Mouse (Mus musculus): Measurements from ENCODE around the gene Micu2. TPM values are rescaled to one million over a fixed set of nuclear protein-coding genes. Genes with fewer than 3 reads are reported as not detected.
A peak's percentile ranks its signal among the peaks of the same experiment; 100 is the strongest.
"Not testable (repeated sequence)": the region's sequence is repeated elsewhere in the genome, so short reads cannot be mapped to it uniquely, and the experiment has no call there.

Gene Micu2
- polyA plus RNA-seq, 1 experiment from 2014 or later = 82.7 TPM

- no peaks in the 10 kb centered on the region for H3K4me1 ChIP-seq
- no peak for DNase-seq (ENCODE audit: low spot score)
- no peak overlapping the region for H3K27ac ChIP-seq
- no peaks in the 10 kb centered on the region for H3K9me3 ChIP-seq
- no peak overlapping the region for H3K4me3 ChIP-seq
- H3K27me3 ChIP-seq (ENCODE audit: insufficient read depth, poor library complexity, severe bottlenecking) = no peaks in the 10 kb centered on the region
- WGBS = 72% methylated on average over 2 of the region's 2 CpGs
- no peaks in the 10 kb centered on the region for H3K36me3 ChIP-seq
Measured at GRCm38 (mm10) chr14:57908431-57908830, 90.6 kb downstream of the Micu2 start.

GRCm38 (mm10) chr14:57901998-57902397 lies 97.1 kb downstream of the Micu2 start:
- H3K4me3 ChIP-seq = no peak overlapping the region
- no peaks in the 10 kb centered on the region for H3K4me1 ChIP-seq
- H3K27me3 ChIP-seq (ENCODE audit: insufficient read depth, poor library complexity, severe bottlenecking) = no peaks in the 10 kb centered on the region
- 53% methylated on average over 1 of the region's 1 CpGs for WGBS
- no peak for DNase-seq (ENCODE audit: low spot score)
- H3K9me3 ChIP-seq = no peaks in the 10 kb centered on the region
- H3K36me3 ChIP-seq = no peaks in the 10 kb centered on the region
- no peak overlapping the region for H3K27ac ChIP-seq

- Histone ChIP-seq H3K27ac (no peak overlapping the region), H3K27me3 (ENCODE audit: insufficient read depth, poor library complexity, severe bottlenecking) (no peaks in the 10 kb centered on the region), H3K36me3 (no peaks in the 10 kb centered on the region), H3K9me3 (no peaks in the 10 kb centered on the region), H3K4me3 (no peak overlapping the region), H3K4me1 (no peaks in the 10 kb centered on the region)
- no peak for DNase-seq (ENCODE audit: low spot score)
- WGBS = 93% methylated on average over 12 of the region's 12 CpGs
Measured at GRCm38 (mm10) chr14:57896882-57897281, 102.2 kb downstream of the Micu2 start.

- not testable (repeated sequence) for H3K4me3 ChIP-seq; H3K27ac ChIP-seq; H3K36me3 ChIP-seq; H3K4me1 ChIP-seq; H3K9me3 ChIP-seq; H3K27me3 ChIP-seq (ENCODE audit: insufficient read depth, poor library complexity, severe bottlenecking); DNase-seq (ENCODE audit: low spot score)
- WGBS = 46% methylated on average over 8 of the region's 8 CpGs
Measured at GRCm38 (mm10) chr14:57896088-57896871, 102.8 kb downstream of the Micu2 start.

- WGBS = 86% methylated on average over 2 of the region's 2 CpGs
- no peak overlapping the region for H3K27ac ChIP-seq
- no peak for DNase-seq (ENCODE audit: low spot score)
- no peak overlapping the region for H3K4me3 ChIP-seq
- no peaks in the 10 kb centered on the region for H3K27me3 ChIP-seq (ENCODE audit: insufficient read depth, poor library complexity, severe bottlenecking)
- no peaks in the 10 kb centered on the region for H3K9me3 ChIP-seq
- peaks cover 4% of the 10 kb centered on the region; the same call in 1 of the 2 replicates for H3K4me1 ChIP-seq
- H3K36me3 ChIP-seq = 0 out of 2 replicates have a peak, but pooled peaks cover 3% of the 10 kb centered on the region
Measured at GRCm38 (mm10) chr14:57894346-57894745, 104.7 kb downstream of the Micu2 start.

GRCm38 (mm10) chr14:57892961-57893360 lies 106.1 kb downstream of the Micu2 start:
- no peaks in the 10 kb centered on the region for H3K27me3 ChIP-seq (ENCODE audit: insufficient read depth, poor library complexity, severe bottlenecking)
- no peaks in the 10 kb centered on the region for H3K9me3 ChIP-seq
- H3K36me3 ChIP-seq = 0 out of 2 replicates have a peak, but pooled peaks cover 3% of the 10 kb centered on the region
- DNase-seq (ENCODE audit: low spot score) = no peak
- no peak overlapping the region for H3K27ac ChIP-seq
- H3K4me1 ChIP-seq = peaks cover 7% of the 10 kb centered on the region
- no peak overlapping the region for H3K4me3 ChIP-seq
- WGBS = 92% methylated on average over 1 of the region's 1 CpGs

- peak within 1 kb of the TSS; percentile 79 for H3K4me3 ChIP-seq
- peaks cover 9% of the 10 kb centered on the region for H3K4me1 ChIP-seq
- H3K36me3 ChIP-seq = 0 out of 2 replicates have a peak, but pooled peaks cover 3% of the 10 kb centered on the region
- 4% methylated on average over 65 of the region's 65 CpGs for WGBS
- H3K27ac ChIP-seq = peak within 1 kb of the TSS; percentile 92
- peak; percentile 98 for DNase-seq (ENCODE audit: low spot score)
- H3K27me3 ChIP-seq (ENCODE audit: insufficient read depth, poor library complexity, severe bottlenecking) = no peaks in the 10 kb centered on the region
- H3K9me3 ChIP-seq = no peaks in the 10 kb centered on the region
Measured at GRCm38 (mm10) chr14:57890011-57890842, 108.8 kb downstream of the Micu2 start, which contains the start of gene Zdhhc20. Zdhhc20 (minus strand) TSS chr14:57890276.

- WGBS = under 1% methylated on average over 37 of the region's 37 CpGs
- peaks cover 9% of the 10 kb centered on the region for H3K4me1 ChIP-seq
- H3K27me3 ChIP-seq (ENCODE audit: insufficient read depth, poor library complexity, severe bottlenecking) = no peaks in the 10 kb centered on the region
- no peaks in the 10 kb centered on the region for H3K9me3 ChIP-seq
- H3K4me3 ChIP-seq = peak overlapping the region; percentile 79
- no peak for DNase-seq (ENCODE audit: low spot score)
- 0 out of 2 replicates have a peak, but pooled peaks cover 3% of the 10 kb centered on the region for H3K36me3 ChIP-seq
- peak overlapping the region; percentile 92 for H3K27ac ChIP-seq
Measured at GRCm38 (mm10) chr14:57889541-57890010, 109.5 kb downstream of the Micu2 start.

GRCm38 (mm10) chr14:57887171-57887570 lies 111.9 kb downstream of the Micu2 start:
- DNase-seq (ENCODE audit: low spot score) = no peak
- 0 out of 2 replicates have a peak, but pooled peaks cover 3% of the 10 kb centered on the region for H3K36me3 ChIP-seq
- WGBS = 71% methylated on average over 8 of the region's 8 CpGs
- no peak overlapping the region for H3K27ac ChIP-seq
- no peak overlapping the region for H3K4me3 ChIP-seq
- no peaks in the 10 kb centered on the region for H3K9me3 ChIP-seq
- H3K27me3 ChIP-seq (ENCODE audit: insufficient read depth, poor library complexity, severe bottlenecking) = no peaks in the 10 kb centered on the region
- peaks cover 16% of the 10 kb centered on the region for H3K4me1 ChIP-seq

GRCm38 (mm10) chr14:57886032-57886431 lies 113.0 kb downstream of the Micu2 start:
- DNase-seq (ENCODE audit: low spot score) = no peak
- no peak overlapping the region for H3K27ac ChIP-seq
- 80% methylated on average over 2 of the region's 2 CpGs for WGBS
- H3K4me3 ChIP-seq = no peak overlapping the region
- 0 out of 2 replicates have a peak, but pooled peaks cover 3% of the 10 kb centered on the region for H3K36me3 ChIP-seq
- peaks cover 24% of the 10 kb centered on the region for H3K4me1 ChIP-seq
- no peaks in the 10 kb centered on the region for H3K27me3 ChIP-seq (ENCODE audit: insufficient read depth, poor library complexity, severe bottlenecking)
- H3K9me3 ChIP-seq = no peaks in the 10 kb centered on the region

- Histone ChIP-seq H3K36me3 (no peaks in the 10 kb centered on the region), H3K27ac (no peak overlapping the region), H3K9me3 (no peaks in the 10 kb centered on the region), H3K4me3 (no peak overlapping the region), H3K27me3 (ENCODE audit: insufficient read depth, poor library complexity, severe bottlenecking) (no peaks in the 10 kb centered on the region), H3K4me1 (peaks cover 20% of the 10 kb centered on the region)
- 81% methylated on average over 3 of the region's 3 CpGs for WGBS
- no peak for DNase-seq (ENCODE audit: low spot score)
Measured at GRCm38 (mm10) chr14:57883341-57883740, 115.7 kb downstream of the Micu2 start.

- no peaks in the 10 kb centered on the region for H3K9me3 ChIP-seq
- no peaks in the 10 kb centered on the region for H3K27me3 ChIP-seq (ENCODE audit: insufficient read depth, poor library complexity, severe bottlenecking)
- H3K4me3 ChIP-seq = no peak overlapping the region
- H3K4me1 ChIP-seq = peaks cover 17% of the 10 kb centered on the region
- H3K27ac ChIP-seq = no peak overlapping the region
- 65% methylated on average over 4 of the region's 4 CpGs for WGBS
- no peak for DNase-seq (ENCODE audit: low spot score)
- H3K36me3 ChIP-seq = no peaks in the 10 kb centered on the region
Measured at GRCm38 (mm10) chr14:57882720-57883119, 116.3 kb downstream of the Micu2 start.

GRCm38 (mm10) chr14:57881793-57882192 lies 117.3 kb downstream of the Micu2 start:
- H3K9me3 ChIP-seq = no peaks in the 10 kb centered on the region
- DNase-seq (ENCODE audit: low spot score) = no peak
- H3K27ac ChIP-seq = peak overlapping the region; percentile 69
- peaks cover 15% of the 10 kb centered on the region for H3K4me1 ChIP-seq
- WGBS = 31% methylated on average over 4 of the region's 4 CpGs
- H3K4me3 ChIP-seq = peak overlapping the region; percentile 8; the same call in 1 of the 2 replicates
- no peaks in the 10 kb centered on the region for H3K27me3 ChIP-seq (ENCODE audit: insufficient read depth, poor library complexity, severe bottlenecking)
- H3K36me3 ChIP-seq = no peaks in the 10 kb centered on the region

All from heart, embryonic 10.5 days (tissue).